Mouse (Mus musculus) MEL (cell line): ENCODE data around the gene Nlrp6. TPM values are rescaled to one million over a fixed set of nuclear protein-coding genes. Genes with fewer than 3 reads are reported as not detected.

Experiments
- DNase-seq: peaks from one replicate; pipeline ENCODE4 v3.0.0; 2011; ENCODE audit warnings: low read depth, low spot score
- H3K27ac ChIP-seq: 2 replicates; pipeline ENCODE4 v1.5.1; 2012; ENCODE audit warnings: low read depth, mild to moderate bottlenecking, control low read depth, low read length, moderate library complexity; ENCODE audit not compliant: control insufficient read depth
- H3K27me3 ChIP-seq, 2 experiments: fragments of 150-350 bp in 1 of 2; sonication (generic) in 1 of 2; 2 replicates each; pipeline ENCODE4 v1.6.1; 2012; ENCODE audit warnings: low read length in 2 of 2, mild to moderate bottlenecking in 2 of 2, improper control_type of control experiment in 1 of 2, moderate library complexity in 1 of 2; ENCODE audit not compliant: insufficient read depth in 2 of 2, control insufficient read depth in 1 of 2
- H3K36me3 ChIP-seq, 2 experiments: 2 replicates each; pipeline ENCODE4 v1.6.1; 2012 to 2014; ENCODE audit warnings: low read length in 2 of 2, improper control_type of control experiment in 1 of 2, inconsistent platforms in 1 of 2, mild to moderate bottlenecking in 1 of 2; ENCODE audit not compliant: insufficient read depth in 2 of 2, control insufficient read depth in 1 of 2
- H3K4me1 ChIP-seq, 2 experiments: fragments of 150-350 bp in 1 of 2; sonication (generic) in 1 of 2; 2 replicates each; pipeline ENCODE4 v1.6.1; 2012; ENCODE audit warnings: low read length in 2 of 2, improper control_type of control experiment in 1 of 2, mild to moderate bottlenecking in 1 of 2; ENCODE audit not compliant: insufficient read depth in 2 of 2, control insufficient read depth in 1 of 2
- H3K4me3 ChIP-seq, 2 experiments: fragments of 150-350 bp in 1 of 2; sonication (generic) in 1 of 2; 2 replicates each; pipeline ENCODE4 v1.5.1; 2012; ENCODE audit warnings: low read depth in 2 of 2, low read length in 2 of 2, mild to moderate bottlenecking in 2 of 2, moderate library complexity in 2 of 2, control low read depth in 1 of 2, improper control_type of control experiment in 1 of 2; ENCODE audit not compliant: control insufficient read depth in 1 of 2, insufficient read depth in 1 of 2
- H3K79me2 ChIP-seq: 2 replicates; pipeline ENCODE4 v1.6.1; 2012; ENCODE audit warnings: mild to moderate bottlenecking, low read length, moderate library complexity; ENCODE audit not compliant: control insufficient read depth, poor library complexity, insufficient read depth
- H3K9ac ChIP-seq: 2 replicates; pipeline ENCODE4 v1.6.1; 2012; ENCODE audit warnings: low read depth, mild to moderate bottlenecking, control low read depth, low read length, moderate library complexity; ENCODE audit not compliant: control insufficient read depth, poor library complexity, severe bottlenecking
- H3K9me3 ChIP-seq: fragments of 150-350 bp; sonication (generic); replicated peaks from 2 replicates; pipeline ENCODE4 v1.6.1; 2012; ENCODE audit warnings: mild to moderate bottlenecking, low read length, improper control_type of control experiment, moderate library complexity; ENCODE audit not compliant: insufficient read depth
- BHLHE40 ChIP-seq: IDR thresholded peaks from 2 replicates; pipeline ENCODE4 v1.6.1; 2012; ENCODE audit warnings: low read depth, mild to moderate bottlenecking, inconsistent platforms, low read length, improper control_type of control experiment, borderline replicate concordance
- CHD1 ChIP-seq: IDR thresholded peaks from 2 replicates; pipeline ENCODE4 v1.6.1; 2012; ENCODE audit warnings: low read depth, mild to moderate bottlenecking, inconsistent platforms, low read length, improper control_type of control experiment
- CHD2 ChIP-seq: IDR thresholded peaks from 2 replicates; pipeline ENCODE4 v1.6.1; 2011; ENCODE audit warnings: low read length, improper control_type of control experiment
- CTCF ChIP-seq, 3 experiments: IDR thresholded peaks in 2 of 3; conservative IDR thresholded peaks in 1 of 3; 2 replicates each; pipeline ENCODE4 v1.5.1; 2011 to 2012; ENCODE audit warnings: low read length in 3 of 3, low read depth in 2 of 3, mild to moderate bottlenecking in 2 of 3, improper control_type of control experiment in 1 of 3, inconsistent platforms in 1 of 3, mixed read lengths in 1 of 3, moderate library complexity in 1 of 3; ENCODE audit not compliant: control insufficient read depth in 1 of 3, insufficient read depth in 1 of 3, poor library complexity in 1 of 3, severe bottlenecking in 1 of 3
- ELF1 ChIP-seq: IDR thresholded peaks from 2 replicates; pipeline ENCODE4 v1.6.1; 2014; ENCODE audit warnings: low read depth, mild to moderate bottlenecking, inconsistent platforms, low read length, improper control_type of control experiment, moderate library complexity
- EP300 ChIP-seq, 2 experiments: IDR thresholded peaks; 2 replicates each; pipeline ENCODE4 v1.6.1; 2011; ENCODE audit warnings: improper control_type of control experiment in 2 of 2, low read length in 2 of 2, low read depth in 1 of 2, mild to moderate bottlenecking in 1 of 2
- ETS1 ChIP-seq: IDR thresholded peaks from 2 replicates; pipeline ENCODE4 v1.6.1; 2012; ENCODE audit warnings: low read depth, mild to moderate bottlenecking, inconsistent platforms, low read length, improper control_type of control experiment, moderate library complexity
- GABPA ChIP-seq: IDR thresholded peaks from 2 replicates; pipeline ENCODE4 v1.6.1; 2012; ENCODE audit warnings: low read depth, mild to moderate bottlenecking, inconsistent platforms, low read length, improper control_type of control experiment, moderate library complexity
- GATA1 ChIP-seq: IDR thresholded peaks from 2 replicates; pipeline ENCODE4 v1.6.1; 2011; ENCODE audit warnings: low read depth, low read length, improper control_type of control experiment
- HCFC1 ChIP-seq: IDR thresholded peaks from 2 replicates; pipeline ENCODE4 v1.6.1; 2012; ENCODE audit warnings: low read depth, mild to moderate bottlenecking, inconsistent platforms, low read length, improper control_type of control experiment, moderate library complexity
- KAT2A ChIP-seq: conservative IDR thresholded peaks from 2 replicates; pipeline ENCODE4 v1.6.1; 2012; ENCODE audit warnings: low read depth, low read length, improper control_type of control experiment, inconsistent platforms
- MAFK ChIP-seq: IDR thresholded peaks from 2 replicates; pipeline ENCODE4 v1.6.1; 2011; ENCODE audit warnings: low read depth, mild to moderate bottlenecking, low read length, improper control_type of control experiment, borderline replicate concordance
- MAX ChIP-seq: IDR thresholded peaks from 2 replicates; pipeline ENCODE4 v1.6.1; 2011; ENCODE audit warnings: low read length, improper control_type of control experiment
- MAZ ChIP-seq: IDR thresholded peaks from 2 replicates; pipeline ENCODE4 v1.6.1; 2012; ENCODE audit warnings: low read depth, mild to moderate bottlenecking, inconsistent platforms, low read length, improper control_type of control experiment
- MXI1 ChIP-seq: IDR thresholded peaks from 2 replicates; pipeline ENCODE4 v1.6.1; 2011; ENCODE audit warnings: mild to moderate bottlenecking, low read depth, low read length, improper control_type of control experiment
- MYB ChIP-seq: IDR thresholded peaks from 2 replicates; pipeline ENCODE4 v1.6.1; 2011; ENCODE audit warnings: mild to moderate bottlenecking, low read depth, low read length, improper control_type of control experiment
- NELFE ChIP-seq: IDR thresholded peaks from 2 replicates; pipeline ENCODE4 v1.6.1; 2011; ENCODE audit warnings: low read depth, low read length, improper control_type of control experiment
- NRF1 ChIP-seq: IDR thresholded peaks from 2 replicates; pipeline ENCODE4 v1.6.1; 2014; ENCODE audit warnings: low read depth, mild to moderate bottlenecking, inconsistent platforms, low read length, improper control_type of control experiment, moderate library complexity; ENCODE audit not compliant: poor library complexity, insufficient read depth, severe bottlenecking
- POLR2A ChIP-seq, 2 experiments: IDR thresholded peaks; 2 replicates each; pipeline ENCODE4 v1.6.1; 2011 to 2012; ENCODE audit warnings: low read length in 2 of 2, mild to moderate bottlenecking in 2 of 2, control low read depth in 1 of 2, improper control_type of control experiment in 1 of 2, low read depth in 1 of 2, moderate library complexity in 1 of 2; ENCODE audit not compliant: control insufficient read depth in 1 of 2, insufficient read depth in 1 of 2, poor library complexity in 1 of 2
- POLR2AphosphoS2 ChIP-seq: IDR thresholded peaks from 2 replicates; pipeline ENCODE4 v1.6.1; 2011; ENCODE audit warnings: low read length, improper control_type of control experiment
- RCOR1 ChIP-seq: IDR thresholded peaks from 2 replicates; pipeline ENCODE4 v1.6.1; 2012; ENCODE audit warnings: low read depth, mild to moderate bottlenecking, inconsistent platforms, low read length, improper control_type of control experiment
- SMC3 ChIP-seq: IDR thresholded peaks from 2 replicates; pipeline ENCODE4 v1.6.1; 2011; ENCODE audit warnings: low read depth, low read length, improper control_type of control experiment
- TAL1 ChIP-seq: IDR thresholded peaks from 2 replicates; pipeline ENCODE4 v1.6.1; 2012; ENCODE audit warnings: mild to moderate bottlenecking, inconsistent platforms, low read length, moderate library complexity, mixed read lengths
- TBP ChIP-seq: IDR thresholded peaks from 2 replicates; pipeline ENCODE4 v1.8.0; 2011; ENCODE audit warnings: low read depth, low read length, improper control_type of control experiment
- TCF12 ChIP-seq: IDR thresholded peaks from 2 replicates; pipeline ENCODE4 v1.6.1; 2014; ENCODE audit warnings: low read depth, mild to moderate bottlenecking, inconsistent platforms, low read length, improper control_type of control experiment, moderate library complexity
- UBTF ChIP-seq: IDR thresholded peaks from 2 replicates; pipeline ENCODE4 v1.6.1; 2012; ENCODE audit warnings: low read depth, mild to moderate bottlenecking, inconsistent platforms, low read length, improper control_type of control experiment, moderate library complexity, borderline replicate concordance; ENCODE audit not compliant: insufficient read depth
- USF1 ChIP-seq: IDR thresholded peaks from 2 replicates; pipeline ENCODE4 v1.6.1; 2014; ENCODE audit warnings: low read depth, mild to moderate bottlenecking, inconsistent platforms, low read length, improper control_type of control experiment, moderate library complexity
- USF2 ChIP-seq, 2 experiments: IDR thresholded peaks; 2 replicates each; pipeline ENCODE4 v1.6.1; 2011 to 2012; ENCODE audit warnings: improper control_type of control experiment in 2 of 2, low read length in 2 of 2, borderline replicate concordance in 1 of 2, inconsistent platforms in 1 of 2, low read depth in 1 of 2, mild to moderate bottlenecking in 1 of 2; ENCODE audit not compliant: insufficient read depth in 1 of 2
- ZC3H11A ChIP-seq: IDR thresholded peaks from 2 replicates; pipeline ENCODE4 v1.6.1; 2012; ENCODE audit warnings: low read depth, mild to moderate bottlenecking, inconsistent platforms, low read length, improper control_type of control experiment
- ZKSCAN1 ChIP-seq: IDR thresholded peaks from 2 replicates; pipeline ENCODE4 v1.6.1; 2012; ENCODE audit warnings: low read depth, mild to moderate bottlenecking, inconsistent platforms, low read length, improper control_type of control experiment, moderate library complexity
- ZMIZ1 ChIP-seq: IDR thresholded peaks from 2 replicates; pipeline ENCODE4 v1.6.1; 2012; ENCODE audit warnings: low read depth, mild to moderate bottlenecking, inconsistent platforms, low read length, improper control_type of control experiment, moderate library complexity
- polyA plus RNA-seq, 2 experiments: library from polyadenylated mRNA; stranded (reverse) in 1 of 2; unstranded in 1 of 2; fragments of >175 nt in 1 of 2; fragments of >200 nt in 1 of 2; gene quantifications; 2 replicates each; pipeline versions ENCODE4 v1.2.1 to v1.2.4; 2012; ENCODE audit warnings: low replicate concordance in 2 of 2, low read depth in 1 of 2; ENCODE audit not compliant: insufficient read length in 2 of 2, insufficient read depth in 1 of 2, missing spikeins in 1 of 2
- total RNA-seq: library from RNA; depleted of rRNA; stranded (reverse); fragments of 300-350 nt; gene quantifications from 2 replicates; pipeline ENCODE4 v1.2.3, GENCODE M21; 2012

Nlrp6 gene
- total and polyA plus RNA-seq, 3 experiments = not detected

GRCm38 (mm10) chr7:140955342-140955741 is 34.6 kb downstream of the Nlrp6 start (continued):
- TF ChIP-seq BHLHE40 (no peak), UBTF (no peak), GATA1 (no peak), SMC3 (no peak), MAFK (no peak), TBP (peak; percentile 43; the same call in 1 of the 2 replicates), POLR2AphosphoS2 (peak; percentile 61; the same call in 1 of the 2 replicates), MYB (no peak), CTCF (IDR thresholded peaks at IDR 0.05 in 2 of 3, conservative IDR thresholded peaks at IDR 0.05 in 1 of 3; ENCODE audit: control insufficient read depth in 1 of 3, insufficient read depth in 1 of 3, low read depth in 2 of 3, low read length in 3 of 3, poor library complexity in 1 of 3, severe bottlenecking in 1 of 3) (no peak), ETS1 (0 out of 2 replicates have a peak, but pooled peaks have one; percentile 5), ZMIZ1 (no peak), CHD1 (no peak), ZKSCAN1 (no peak), ZC3H11A (no peak), TAL1 (no peak), TCF12 (no peak), ELF1 (no peak), GABPA (no peak), CHD2 (no peak), MAX (no peak; the same call in 1 of the 2 replicates), NELFE (no peak; the same call in none of the 2 replicates)

GRCm38 (mm10) chr7:140955758-140956555 is 35.3 kb downstream of the Nlrp6 start, which contains the start of the genes Gm45717 and Ifitm2:
TSS of gene Gm45717 (minus strand) at chr7:140955937.
TSS of gene Ifitm2 (minus strand) at chr7:140955987.
- Histone ChIP-seq H3K27me3 (no peaks in the 10 kb centered on the region), H3K79me2 (peaks cover 29% of the 10 kb centered on the region), H3K4me1 (peaks cover 0 to 21% of the 10 kb centered on the region in 2 experiments; a peak in 3 of 4 replicates), H3K36me3 (peaks cover 0 to 14% of the 10 kb centered on the region in 2 experiments; a peak in 2 of 4 replicates), H3K9ac (peak within 1 kb of the TSS; percentile 63), H3K9me3 (no peaks in the 10 kb centered on the region), H3K4me3 (peak within 1 kb of the TSS; percentile 69 to 70), H3K27ac (peak within 1 kb of the TSS; percentile 58)
- DNase-seq = peak; percentile 97
- TF ChIP-seq USF2 (IDR thresholded peaks at IDR 0.05; ENCODE audit: borderline replicate concordance in 1 of 2, insufficient read depth in 1 of 2, low read depth in 1 of 2, low read length in 2 of 2) (no peak), RCOR1 (no peak), TCF12 (peak; percentile 43; the same call in 1 of the 2 replicates), TBP (peak; percentile 51; the same call in 1 of the 2 replicates), KAT2A (no peak), ZC3H11A (no peak), NELFE (peak; percentile 87), CHD2 (no peak; the same call in 1 of the 2 replicates), CTCF (IDR thresholded peaks at IDR 0.05 in 2 of 3, conservative IDR thresholded peaks at IDR 0.05 in 1 of 3; ENCODE audit: control insufficient read depth in 1 of 3, insufficient read depth in 1 of 3, low read depth in 2 of 3, low read length in 3 of 3, poor library complexity in 1 of 3, severe bottlenecking in 1 of 3) (no peak), MAZ (no peak; the same call in 1 of the 2 replicates), GATA1 (no peak), EP300 (IDR thresholded peaks at IDR 0.05; ENCODE audit: low read depth in 1 of 2, low read length in 2 of 2) (peak in 1 of 2 experiments; percentile 29; a peak in 1 of 4 replicates), HCFC1 (peak; percentile 58; the same call in 1 of the 2 replicates), NRF1 (no peak), TAL1 (no peak), USF1 (no peak), POLR2AphosphoS2 (peak; percentile 91), MXI1 (peak; percentile 68), POLR2A (IDR thresholded peaks at IDR 0.05; ENCODE audit: control insufficient read depth in 1 of 2, insufficient read depth in 1 of 2, low read depth in 1 of 2, low read length in 2 of 2, poor library complexity in 1 of 2) (peak in 1 of 2 experiments; percentile 90; a peak in 3 of 4 replicates), MYB (no peak), ZMIZ1 (no peak; the same call in 1 of the 2 replicates)
